Mouse (Mus musculus): ENCODE data around the gene Zbtb21. TPM values are rescaled to one million over a fixed set of nuclear protein-coding genes. Genes with fewer than 3 reads are reported as not detected.

Gene Zbtb21
- polyA plus RNA-seq, 1 experiment from 2014 or later: 13.2 TPM

DNA sequence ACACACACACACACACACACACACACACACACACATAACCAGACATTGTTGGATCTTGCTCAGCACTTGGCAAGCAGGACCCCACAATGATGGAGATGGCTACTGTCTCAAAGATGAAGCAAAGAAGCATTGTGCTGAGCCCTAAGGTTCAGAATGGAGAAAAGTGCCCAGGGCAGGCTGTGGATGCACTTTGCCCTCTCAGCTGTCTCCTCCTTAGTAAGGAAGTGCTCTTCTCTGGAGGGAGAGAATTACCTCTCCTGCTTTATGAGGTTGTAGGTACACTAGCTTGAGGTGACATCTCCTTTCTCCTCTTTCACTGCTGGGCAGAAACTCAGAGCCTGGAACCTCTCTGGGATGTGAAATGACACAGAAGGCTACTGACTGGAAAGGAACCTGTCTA lies 49.5 kb downstream of the Zbtb21 start:
- Histone ChIP-seq H3K27ac (no peak overlapping the region), H3K27me3 (no peaks in the 10 kb centered on the region), H3K9me3 (no peaks in the 10 kb centered on the region), H3K4me1 (no peaks in the 10 kb centered on the region), H3K4me2 (no peak overlapping the region), H3K36me3 (peaks cover 4% of the 10 kb centered on the region; the same call in 1 of the 2 replicates), H3K9ac (no peak overlapping the region), H3K4me3 (no peak overlapping the region)
- no peak for ATAC-seq (ENCODE audit: insufficient number of reproducible peaks, low FRiP score, low TSS enrichment, low read depth)

- ATAC-seq (ENCODE audit: insufficient number of reproducible peaks, low FRiP score, low TSS enrichment, low read depth): no peak
These were observed 53.1 kb downstream of the Zbtb21 start for GRCm38 (mm10) chr16:97909356-97909755.

GRCm38 (mm10) chr16:97907496-97907895 lies 54.9 kb downstream of the Zbtb21 start:
- ATAC-seq (ENCODE audit: insufficient number of reproducible peaks, low FRiP score, low TSS enrichment, low read depth): no peak
- Histone ChIP-seq H3K4me1 (no peaks in the 10 kb centered on the region), H3K4me3 (no peak overlapping the region), H3K27ac (no peak overlapping the region), H3K36me3 (peaks cover 7% of the 10 kb centered on the region; the same call in 1 of the 2 replicates), H3K4me2 (no peak overlapping the region), H3K9me3 (no peaks in the 10 kb centered on the region), H3K27me3 (no peaks in the 10 kb centered on the region), H3K9ac (no peak overlapping the region)
- WGBS: 84% methylated on average over 6 of the region's 6 CpGs

More at GRCm38 (mm10) chr16:97909356-97909755, 53.1 kb downstream of the Zbtb21 start:
- H3K36me3 ChIP-seq: peaks cover 7% of the 10 kb centered on the region; the same call in 1 of the 2 replicates
- H3K4me3 ChIP-seq: no peak overlapping the region
- no peak overlapping the region for H3K27ac ChIP-seq
- no peaks in the 10 kb centered on the region for H3K9me3 ChIP-seq
- H3K4me2 ChIP-seq: no peak overlapping the region
- H3K27me3 ChIP-seq: no peaks in the 10 kb centered on the region
- no peaks in the 10 kb centered on the region for H3K4me1 ChIP-seq
- no peak overlapping the region for H3K9ac ChIP-seq
- 92% methylated on average over 1 of the region's 1 CpGs for WGBS

DNA sequence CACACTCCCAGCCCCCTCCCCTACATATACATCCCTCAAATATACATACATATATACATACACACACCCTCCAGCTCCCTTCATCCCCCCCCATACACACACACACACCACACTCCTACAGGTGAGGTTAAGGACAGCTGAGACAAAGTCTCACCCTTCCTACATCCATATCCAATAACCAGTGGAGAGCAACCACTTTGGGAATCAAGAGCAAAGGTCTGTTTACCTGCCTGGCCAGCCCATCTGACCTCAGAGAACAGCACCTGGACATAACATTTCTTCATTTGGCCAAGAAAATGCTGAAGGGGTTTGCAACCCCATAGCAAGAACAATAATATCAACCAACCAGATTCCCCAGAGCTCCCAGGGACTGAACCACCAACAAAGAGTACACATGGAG lies 56.1 kb downstream of the Zbtb21 start:
- no peaks in the 10 kb centered on the region for H3K4me1 ChIP-seq
- no peaks in the 10 kb centered on the region for H3K9me3 ChIP-seq
- peaks cover 7% of the 10 kb centered on the region; the same call in 1 of the 2 replicates for H3K36me3 ChIP-seq
- no peaks in the 10 kb centered on the region for H3K27me3 ChIP-seq
- no peak overlapping the region for H3K4me3 ChIP-seq
- no peak for ATAC-seq (ENCODE audit: insufficient number of reproducible peaks, low FRiP score, low TSS enrichment, low read depth)
- no peak overlapping the region for H3K4me2 ChIP-seq
- no peak overlapping the region for H3K27ac ChIP-seq
- H3K9ac ChIP-seq: no peak overlapping the region

DNA sequence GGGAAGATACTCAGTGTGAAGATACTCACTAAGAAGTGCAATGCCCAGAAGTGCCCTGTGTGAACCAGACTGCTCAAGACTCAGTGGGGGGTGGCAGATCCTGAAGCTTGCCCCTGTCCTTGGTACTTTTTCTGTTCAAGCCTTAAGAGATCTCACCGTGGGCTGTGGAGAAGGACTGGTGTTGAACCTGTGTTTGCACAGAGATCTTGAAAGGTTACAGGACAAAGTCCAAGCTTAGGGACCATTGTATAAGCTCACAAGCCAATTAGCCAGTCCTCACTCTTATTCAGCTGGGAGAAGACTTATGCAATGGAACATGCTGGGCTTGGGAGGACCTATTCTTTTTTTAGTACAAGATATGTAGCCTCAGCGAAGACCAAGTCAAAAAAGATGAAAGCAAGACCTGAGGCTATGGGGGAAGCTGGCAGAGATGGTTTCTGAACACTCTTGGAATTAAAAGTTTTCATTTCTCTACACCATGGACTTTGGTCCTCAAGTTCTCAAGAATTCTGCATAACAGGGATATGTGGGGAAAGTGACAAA lies 56.9 kb downstream of the Zbtb21 start:
- Histone ChIP-seq H3K27ac (no peak overlapping the region), H3K4me1 (no peaks in the 10 kb centered on the region), H3K27me3 (no peaks in the 10 kb centered on the region), H3K4me2 (no peak overlapping the region), H3K9ac (no peak overlapping the region), H3K9me3 (no peaks in the 10 kb centered on the region), H3K4me3 (no peak overlapping the region), H3K36me3 (peaks cover 7% of the 10 kb centered on the region; the same call in 1 of the 2 replicates)
- ATAC-seq (ENCODE audit: insufficient number of reproducible peaks, low FRiP score, low TSS enrichment, low read depth): no peak
- WGBS: 81% methylated on average over 2 of the region's 2 CpGs

GRCm38 (mm10) chr16:97904035-97904434 lies 58.4 kb downstream of the Zbtb21 start:
- Histone ChIP-seq H3K36me3 (0 out of 2 replicates have a peak, but pooled peaks cover 2% of the 10 kb centered on the region), H3K4me2 (no peak overlapping the region), H3K9ac (no peak overlapping the region), H3K27ac (no peak overlapping the region), H3K27me3 (no peaks in the 10 kb centered on the region), H3K4me3 (no peak overlapping the region), H3K4me1 (no peaks in the 10 kb centered on the region), H3K9me3 (no peaks in the 10 kb centered on the region)
- 80% methylated on average over 3 of the region's 3 CpGs for WGBS
- ATAC-seq (ENCODE audit: insufficient number of reproducible peaks, low FRiP score, low TSS enrichment, low read depth): no peak

GRCm38 (mm10) chr16:97897346-97898024 lies 64.9 kb downstream of the Zbtb21 start:
- H3K9ac ChIP-seq: no peak overlapping the region
- no peaks in the 10 kb centered on the region for H3K27me3 ChIP-seq
- WGBS: 48% methylated on average over 5 of the region's 5 CpGs
- H3K4me3 ChIP-seq: no peak overlapping the region
- no peaks in the 10 kb centered on the region for H3K9me3 ChIP-seq
- no peak for ATAC-seq (ENCODE audit: insufficient number of reproducible peaks, low FRiP score, low TSS enrichment, low read depth)
- no peak overlapping the region for H3K4me2 ChIP-seq
- no peaks in the 10 kb centered on the region for H3K36me3 ChIP-seq
- H3K27ac ChIP-seq: no peak overlapping the region
- H3K4me1 ChIP-seq: 0 out of 2 replicates have a peak, but pooled peaks cover 2% of the 10 kb centered on the region

Other genes with a start within 250 kb of the Zbtb21 start
- 23.2 and 26.0 TPM in 2 replicates for gene Ripk4, start 198.8 kb downstream of the Zbtb21 start, polyA plus RNA-seq (2015; fragmentation: Nextera tagmentation; extraction: Ambion mirVana)
- gene Prdm15, start 110.8 kb downstream of the Zbtb21 start, polyA plus RNA-seq (2015; fragmentation: Nextera tagmentation; extraction: Ambion mirVana): 9.0 and 10.2 TPM in 2 replicates
- 23.8 and 25.3 TPM in 2 replicates for gene C2cd2, start within 50 bp of the Zbtb21 start, polyA plus RNA-seq (2015; fragmentation: Nextera tagmentation; extraction: Ambion mirVana)
- 22.2 and 32.7 TPM in 2 replicates for gene B230307C23Rik, start 34.7 kb upstream of the Zbtb21 start, polyA plus RNA-seq (2015; fragmentation: Nextera tagmentation; extraction: Ambion mirVana)
- 15.9 and 18.1 TPM in 2 replicates for gene A630089N07Rik, start 119.8 kb upstream of the Zbtb21 start, polyA plus RNA-seq (2015; fragmentation: Nextera tagmentation; extraction: Ambion mirVana)

Measured in limb, embryonic 15.5 days (tissue).